Mouse (Mus musculus) kidney, postnatal 36 days (tissue): Measurements from ENCODE around the gene Rpl36a.

ENCODE experiments used
- DNase-seq, 2 experiments: peaks; one replicate each; pipeline ENCODE4 v3.0.0; 2021 to 2022; ENCODE audit warnings: mixed read lengths in 2 of 2

Gene Rpl36a

DNA sequence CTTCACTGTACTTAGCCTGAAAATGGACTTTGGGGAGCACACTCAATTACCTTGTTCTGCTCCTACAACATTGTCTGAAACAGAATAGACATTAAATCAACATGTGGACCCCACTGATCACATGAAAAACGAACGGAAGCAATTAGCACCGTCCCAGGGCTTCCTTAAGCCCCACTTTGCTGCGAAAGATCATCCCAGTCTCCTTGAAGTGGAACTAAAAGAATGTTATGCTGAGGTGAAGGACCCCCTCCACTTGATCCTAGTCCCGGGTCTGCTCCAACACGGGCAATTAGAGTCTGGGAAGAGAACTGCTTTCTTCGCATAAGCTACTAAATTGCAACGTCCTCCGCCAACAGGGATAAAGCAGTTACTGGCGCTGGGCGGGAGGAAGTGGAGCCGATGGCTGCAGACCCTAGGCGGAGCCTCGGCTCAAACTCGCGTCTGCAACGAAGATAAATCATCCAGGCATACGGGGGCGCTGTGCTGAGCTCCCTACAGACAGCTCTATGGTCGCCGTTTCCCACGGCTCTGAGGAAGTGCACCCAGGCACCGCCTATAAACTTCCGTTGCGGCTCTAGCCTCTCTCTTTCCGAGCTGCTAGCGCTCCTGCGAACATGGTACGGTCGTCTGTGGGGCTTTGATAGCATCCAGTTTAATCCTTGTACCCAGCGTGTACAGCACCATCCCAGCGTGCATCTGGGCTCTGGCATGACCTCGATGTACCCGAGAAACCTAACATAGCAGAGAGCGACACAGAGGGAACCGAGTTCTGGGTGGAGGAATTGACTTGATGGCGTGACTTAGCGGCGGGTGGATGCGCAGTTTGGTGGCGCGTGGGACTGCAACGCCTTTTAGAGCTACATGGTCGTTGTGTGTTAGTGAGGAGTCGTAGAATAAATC, at the start of gene Rpl36a:
Gene Rpl36a (plus strand): TSS at position 552 of the 900 bp plus-strand sequence.
- DNase-seq: peak; percentile 93

DNA sequence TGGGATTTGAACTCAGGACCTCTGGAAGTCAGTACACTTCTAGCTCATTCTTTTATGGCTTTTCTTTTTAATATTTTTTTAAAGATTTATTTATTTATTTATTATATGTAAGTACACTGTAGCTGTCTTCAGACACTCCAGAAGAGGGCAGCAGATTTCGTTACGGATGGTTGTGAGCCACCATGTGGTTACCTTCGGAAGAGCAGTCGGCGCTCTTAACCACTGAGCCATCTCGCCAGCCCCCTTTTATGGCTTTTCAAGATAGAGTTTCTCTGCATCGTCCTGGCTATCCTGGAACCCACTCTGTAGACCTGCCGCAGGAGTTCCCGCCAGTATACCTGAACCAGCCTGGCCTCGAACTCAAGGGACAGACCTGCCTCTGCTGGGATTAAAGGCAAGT, 45.7 kb upstream of the Rpl36a start:
- peak in 1 of 2 experiments; percentile 1 for DNase-seq

DNA sequence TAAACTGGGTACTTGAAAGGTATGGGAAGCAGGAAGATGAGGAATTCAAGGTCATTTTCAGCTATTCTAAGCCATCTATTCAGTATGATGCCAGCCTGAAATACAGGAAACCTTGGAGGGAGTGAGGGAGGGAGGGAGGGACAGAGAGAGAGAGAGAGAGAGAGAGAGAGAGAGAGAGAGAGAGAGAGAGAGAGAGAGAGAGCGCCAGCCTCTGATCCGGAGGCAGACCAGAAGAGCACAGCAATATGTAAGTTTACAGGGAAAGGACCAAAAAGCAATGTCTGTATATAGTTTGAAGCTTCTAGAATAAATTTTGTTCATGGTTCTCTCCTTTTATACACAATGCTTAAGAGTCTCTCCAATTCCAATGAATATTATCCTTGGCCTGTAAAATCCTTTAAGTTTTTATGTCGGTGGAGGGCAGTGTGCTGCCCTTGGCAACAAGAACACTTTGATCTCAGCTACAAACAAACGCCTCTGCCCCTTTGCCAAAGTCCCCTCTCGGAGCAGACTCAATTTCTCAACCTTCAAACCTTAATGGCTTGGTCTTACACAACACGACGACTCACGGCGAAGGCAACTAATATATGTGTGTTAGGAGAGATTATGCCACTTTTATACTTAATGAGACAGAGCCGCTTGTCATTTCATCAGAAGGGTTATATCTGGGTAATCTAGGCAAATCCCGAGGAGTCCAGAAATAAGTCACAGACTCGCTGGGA, 44.9 kb upstream of the Rpl36a start:
- DNase-seq: peak; percentile 23 to 41

DNA sequence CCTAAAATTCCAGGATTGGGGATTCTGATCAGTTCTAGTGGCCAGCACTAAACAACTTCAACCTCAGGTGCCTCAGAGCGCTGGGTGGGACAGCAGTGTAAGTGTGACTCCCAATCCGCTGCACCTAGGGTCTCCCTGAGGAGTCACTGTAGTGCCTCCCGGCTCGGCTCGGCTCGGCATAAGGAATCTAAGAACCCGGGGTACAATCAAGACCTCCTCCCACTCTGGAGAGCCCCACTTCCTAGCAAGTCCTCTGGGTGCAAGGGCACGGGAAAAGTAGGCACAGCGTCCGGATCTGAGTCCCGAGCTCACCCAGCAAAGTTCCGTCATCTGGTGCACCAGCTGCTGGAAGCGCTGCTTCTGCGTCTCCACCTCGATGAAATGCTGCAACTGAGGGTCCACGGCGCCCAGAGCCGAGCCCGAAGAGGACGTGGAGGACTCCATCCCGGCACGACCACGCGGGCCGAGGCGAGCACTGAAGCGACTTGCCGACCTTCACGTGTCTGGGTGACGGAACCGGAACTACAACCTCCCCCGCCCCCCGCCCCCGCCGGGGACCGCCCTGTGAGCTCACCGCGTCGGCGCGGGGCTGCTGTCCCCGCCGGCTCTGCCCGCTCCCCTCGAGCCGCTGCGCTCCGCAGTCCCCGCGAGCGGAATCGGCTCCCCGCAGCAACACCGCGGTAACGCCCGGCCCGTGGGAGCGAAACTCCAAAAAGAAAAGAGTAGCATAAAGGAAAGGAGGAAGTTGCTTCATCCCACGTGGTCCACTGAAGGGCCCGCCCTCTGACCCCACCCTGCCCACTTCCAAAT, 44.1 kb upstream of the Rpl36a start, which contains the start of gene Timm8a1:
Gene Timm8a1 (minus strand): TSS at position 721 of the 810 bp plus-strand sequence.
- peak; percentile 37 to 74 for DNase-seq

DNA sequence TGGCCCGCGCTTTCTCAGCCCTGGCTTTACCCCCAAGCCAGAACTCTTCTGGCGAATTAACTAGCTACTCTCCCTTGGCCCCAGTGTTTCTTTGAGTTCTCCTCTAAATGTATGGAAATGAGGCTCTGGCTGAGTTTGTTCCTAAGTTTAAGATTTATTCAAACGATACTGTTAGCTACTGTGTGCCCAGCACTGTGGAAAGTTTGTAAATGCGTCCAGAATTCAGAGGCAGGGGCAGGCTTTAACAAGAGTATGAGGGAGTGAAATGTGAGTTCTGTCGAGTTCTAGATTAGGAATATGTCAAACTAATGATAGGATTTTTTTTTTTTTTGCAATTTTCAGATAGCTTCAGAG, 43.5 kb upstream of the Rpl36a start:
- DNase-seq: no peak

DNA sequence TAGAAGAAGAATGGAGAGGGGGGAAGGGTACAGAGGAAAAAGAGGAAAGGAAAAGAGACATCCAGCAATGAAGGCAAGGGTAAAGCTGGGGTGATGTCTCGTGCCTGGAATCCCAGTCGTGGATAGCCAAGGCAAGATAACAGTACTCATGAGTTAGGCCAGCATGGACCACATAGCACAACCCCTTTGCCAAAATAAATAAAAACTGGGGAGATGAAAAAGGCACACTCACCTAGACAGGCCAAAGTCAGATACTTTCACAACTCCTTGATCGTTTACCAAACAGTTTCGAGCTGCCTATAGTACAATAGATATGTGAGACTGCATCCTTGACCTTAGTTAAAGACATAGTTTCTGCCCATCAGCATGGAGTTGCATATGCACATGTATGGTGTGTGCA, 38.1 kb upstream of the Rpl36a start:
- DNase-seq: no peak

DNA sequence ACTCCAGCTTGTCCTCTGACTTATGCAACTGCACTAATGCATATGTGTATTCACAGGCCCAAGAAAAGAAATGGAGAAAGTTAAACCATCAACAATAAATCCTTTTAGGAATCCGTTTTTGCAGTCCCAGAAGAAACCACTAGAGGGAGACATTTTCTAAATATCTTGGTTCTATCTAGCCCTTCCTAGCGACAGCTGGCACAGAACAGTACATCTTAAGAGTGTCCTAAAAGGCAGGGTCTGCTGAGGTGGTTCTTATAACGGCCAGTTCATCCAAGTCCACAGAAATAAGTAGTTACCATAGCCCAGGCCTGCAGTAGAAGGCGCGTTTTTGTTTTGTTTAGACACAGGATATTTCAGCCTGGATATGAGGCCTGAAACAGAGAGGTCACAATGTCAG, 34.6 kb upstream of the Rpl36a start:
- peak; percentile 4 to 29 for DNase-seq

DNA sequence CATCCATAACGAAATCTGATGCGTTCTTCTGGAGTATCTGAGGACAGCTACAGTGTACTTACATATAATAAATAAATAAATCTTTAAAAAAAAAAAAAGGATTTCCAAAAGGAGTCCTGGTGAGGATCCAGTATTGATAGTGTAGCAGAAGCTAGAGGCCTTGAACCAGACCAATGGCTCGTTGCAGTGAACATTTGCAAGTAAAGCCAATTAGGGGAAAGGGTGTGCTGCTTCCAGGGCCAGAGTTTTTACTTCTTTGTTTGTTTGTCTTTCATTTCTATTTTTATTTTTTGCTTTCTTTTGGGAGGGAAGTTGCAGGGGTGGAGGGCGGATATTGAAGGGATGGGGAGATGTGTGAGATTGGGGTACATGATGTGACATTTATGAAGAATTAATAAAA, 32.1 kb upstream of the Rpl36a start:
- DNase-seq: no peak

DNA sequence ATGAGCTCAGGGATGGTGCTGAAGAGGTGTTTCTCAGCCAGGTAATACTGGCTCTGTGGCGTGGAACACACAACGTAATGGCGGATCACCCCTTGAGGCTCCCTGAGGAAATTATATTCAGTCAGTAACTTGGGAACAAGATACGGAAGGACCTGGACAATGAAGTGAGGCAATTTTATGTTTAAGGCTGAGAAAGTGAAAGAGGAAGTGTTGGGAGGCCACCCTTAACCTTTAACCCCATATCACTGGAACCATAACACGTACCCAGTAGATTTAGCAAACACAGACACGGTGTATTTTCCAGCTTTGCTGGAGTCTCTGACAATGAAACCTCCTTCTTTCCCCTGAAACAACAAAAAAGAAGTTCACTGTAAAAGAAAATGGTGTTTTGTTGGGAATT, 31.0 kb upstream of the Rpl36a start:
- DNase-seq: no peak

DNA sequence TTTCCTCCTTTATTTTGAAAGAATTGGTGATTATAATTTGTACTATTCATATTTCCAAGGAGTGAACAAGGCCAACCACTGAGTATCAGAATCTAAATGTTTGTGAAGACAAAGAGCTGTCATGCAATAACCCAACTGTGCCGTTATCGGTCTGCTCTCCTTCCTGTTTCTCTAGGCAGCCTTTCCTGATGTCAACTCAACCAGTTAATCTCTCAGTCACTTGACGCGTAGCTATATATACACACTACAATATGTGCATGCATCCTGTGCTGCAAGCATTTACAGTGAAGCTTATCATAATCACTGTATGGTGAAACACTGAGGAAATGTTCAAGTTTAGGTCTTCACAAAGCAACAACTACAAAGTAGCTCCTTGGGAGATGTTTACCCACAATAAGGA, 21.1 kb upstream of the Rpl36a start:
- no peak for DNase-seq

DNA sequence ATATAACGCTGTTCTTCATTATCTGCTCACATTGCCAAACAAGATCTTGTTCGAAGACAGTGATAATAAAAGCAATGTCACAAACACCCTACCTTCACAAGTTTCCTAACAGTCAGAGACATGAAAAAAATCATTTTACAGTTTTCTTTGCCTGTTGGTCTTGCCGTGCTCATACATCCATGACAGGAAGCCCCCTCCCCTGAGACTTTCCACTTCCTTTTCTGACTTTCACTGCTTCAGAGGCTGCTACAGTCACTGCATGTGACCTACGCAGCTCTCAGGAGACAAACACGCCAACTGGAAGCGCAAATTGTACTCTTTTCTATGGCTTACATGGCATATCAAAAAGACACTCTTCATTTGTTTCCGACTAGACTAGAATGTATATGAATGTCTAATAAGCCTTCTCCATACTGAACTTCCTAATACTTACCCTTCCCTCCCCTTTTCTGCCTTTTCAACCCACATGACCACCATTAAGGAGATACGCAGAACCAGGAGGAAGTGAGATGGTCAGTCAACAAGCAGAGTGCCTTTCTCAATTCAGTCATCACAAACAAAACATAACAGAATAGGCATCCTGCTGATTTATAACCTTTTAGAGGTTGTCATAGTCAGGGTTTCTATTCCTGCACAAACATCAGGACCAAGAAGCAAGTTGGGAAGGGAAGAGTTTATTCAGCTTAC, 18.8 kb upstream of the Rpl36a start:
- no peak for DNase-seq

DNA sequence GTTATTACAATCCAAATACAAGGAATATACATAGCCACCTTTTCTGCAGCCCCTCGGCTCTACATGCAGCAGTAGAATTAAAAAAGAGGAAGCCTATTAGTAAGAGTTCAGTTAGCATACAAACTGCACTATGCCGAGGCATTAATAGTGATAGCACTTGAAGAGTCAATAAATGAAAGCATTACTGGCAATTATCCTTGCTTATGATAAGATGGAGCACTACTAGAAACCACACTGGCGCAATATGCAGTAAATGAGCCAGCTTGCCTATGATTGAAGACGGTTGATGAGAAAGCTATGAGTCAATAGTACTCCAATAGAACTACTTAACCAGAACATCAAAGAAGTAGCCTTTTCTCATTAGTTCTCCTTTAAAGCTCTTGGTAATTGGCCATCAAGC, 7.6 kb upstream of the Rpl36a start:
- DNase-seq: no peak

DNA sequence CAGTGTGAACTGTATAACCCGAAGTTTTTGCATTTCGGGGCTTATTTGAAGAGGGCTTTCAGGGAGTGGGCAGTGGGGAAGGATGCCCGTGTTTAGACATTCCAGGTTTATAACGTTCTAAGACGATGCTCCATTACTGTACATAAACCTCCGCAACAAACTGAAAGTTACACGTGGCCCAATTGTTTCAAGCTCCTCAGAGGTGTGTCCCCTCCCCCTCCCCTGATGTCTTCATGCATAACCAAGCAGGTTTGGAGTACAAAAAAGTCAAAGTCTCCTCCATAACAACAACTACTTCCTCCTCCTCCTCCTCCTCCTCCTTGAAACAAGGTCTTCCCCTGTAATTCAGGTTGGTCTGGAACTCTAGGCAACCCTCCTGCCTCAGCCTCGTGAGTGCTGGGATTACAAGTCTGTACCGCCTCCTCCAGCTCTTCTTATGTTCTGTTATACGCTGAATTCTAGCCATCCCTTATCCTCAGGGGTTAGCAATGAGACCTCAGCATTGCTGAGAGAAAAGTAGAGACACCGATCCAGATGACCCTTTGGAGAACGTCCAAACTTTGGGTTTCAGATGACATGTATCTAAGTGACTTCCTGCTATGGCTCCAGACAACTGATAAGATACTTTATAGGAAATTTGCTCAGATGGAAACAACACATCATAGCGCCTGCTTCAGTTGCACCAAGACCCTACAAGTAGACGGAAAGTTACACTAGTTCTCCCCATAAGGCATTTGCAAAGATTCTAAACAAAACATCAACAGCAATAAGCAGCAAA, 4.7 kb upstream of the Rpl36a start:
- DNase-seq: no peak

DNA sequence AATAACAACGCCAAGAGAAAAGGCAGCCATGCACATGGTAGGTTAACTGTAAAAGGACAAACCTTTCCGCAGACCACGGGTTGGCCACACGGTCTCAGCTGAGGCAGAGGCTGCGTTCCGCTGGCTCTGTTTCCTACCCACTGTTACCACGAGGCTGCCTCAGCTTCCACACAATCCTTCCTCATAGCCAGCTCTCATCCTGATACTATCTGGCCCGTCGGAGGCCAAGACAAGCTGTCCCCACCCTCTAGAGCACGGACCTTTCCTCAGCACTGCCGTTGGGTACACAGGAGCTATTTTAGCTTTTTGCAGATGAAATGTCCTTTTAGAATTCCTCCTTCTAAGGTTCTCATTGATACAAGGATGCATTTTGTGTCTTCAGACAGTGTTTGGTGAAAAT, 3.2 kb upstream of the Rpl36a start:
- DNase-seq: no peak

DNA sequence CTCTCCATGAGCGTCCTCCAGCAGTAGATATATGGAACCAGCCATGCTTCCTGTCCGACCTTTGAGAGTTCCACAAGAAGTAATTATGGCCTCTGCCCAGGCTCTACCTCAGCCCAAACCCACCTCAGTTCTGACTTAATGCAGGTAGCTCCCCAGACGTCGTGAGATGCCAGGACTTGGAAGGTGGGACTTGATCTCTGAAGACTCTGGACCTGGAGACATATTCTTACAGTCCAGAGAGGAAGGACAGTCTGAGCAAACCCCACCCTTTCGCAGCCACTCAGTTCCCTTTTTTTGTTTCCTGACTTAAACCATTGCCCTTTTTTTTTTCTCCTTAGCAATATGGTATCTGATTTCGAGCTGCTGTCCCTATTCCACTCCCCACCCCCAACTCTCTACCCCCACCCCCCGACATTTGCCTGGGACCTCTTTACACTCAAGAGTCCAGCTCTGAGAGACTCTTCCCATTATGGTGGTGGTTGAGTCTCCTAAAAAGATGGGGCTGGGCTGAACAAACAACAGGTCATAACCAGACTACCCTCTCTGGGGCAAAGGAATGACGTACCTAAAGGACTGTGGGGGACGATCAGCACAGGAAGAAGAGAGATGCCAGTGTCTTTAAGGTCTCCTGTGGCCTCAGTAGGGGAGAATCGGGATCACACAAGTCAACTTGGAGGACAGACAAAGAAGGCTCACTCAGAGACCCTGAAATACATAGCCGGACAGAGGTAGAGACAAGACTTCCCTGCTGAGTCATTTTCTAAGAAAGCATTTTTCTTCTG, 2.4 kb upstream of the Rpl36a start, which contains the start of gene Btk:
Gene Btk (minus strand): TSS at position 683 of the 782 bp plus-strand sequence.
- no peak for DNase-seq

DNA sequence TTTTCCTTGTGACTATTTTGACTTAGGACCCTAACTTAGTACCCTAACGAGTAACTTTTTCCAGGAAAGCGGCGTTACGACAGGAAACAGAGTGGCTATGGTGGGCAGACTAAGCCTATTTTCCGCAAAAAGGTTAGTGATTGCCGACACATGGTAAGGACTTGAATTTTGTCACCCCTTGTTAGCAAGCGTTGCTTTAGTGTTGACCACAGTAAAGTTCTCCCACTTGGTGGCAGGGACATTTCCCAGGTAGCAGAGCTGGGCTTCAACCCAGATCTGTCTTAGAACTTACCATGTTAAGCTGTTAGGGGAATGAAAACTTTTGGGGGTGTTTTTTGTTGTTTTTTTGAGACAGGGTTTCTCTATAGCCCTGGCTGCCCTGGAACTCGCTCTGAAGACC, 993 bp downstream of the Rpl36a start:
- no peak for DNase-seq

DNA sequence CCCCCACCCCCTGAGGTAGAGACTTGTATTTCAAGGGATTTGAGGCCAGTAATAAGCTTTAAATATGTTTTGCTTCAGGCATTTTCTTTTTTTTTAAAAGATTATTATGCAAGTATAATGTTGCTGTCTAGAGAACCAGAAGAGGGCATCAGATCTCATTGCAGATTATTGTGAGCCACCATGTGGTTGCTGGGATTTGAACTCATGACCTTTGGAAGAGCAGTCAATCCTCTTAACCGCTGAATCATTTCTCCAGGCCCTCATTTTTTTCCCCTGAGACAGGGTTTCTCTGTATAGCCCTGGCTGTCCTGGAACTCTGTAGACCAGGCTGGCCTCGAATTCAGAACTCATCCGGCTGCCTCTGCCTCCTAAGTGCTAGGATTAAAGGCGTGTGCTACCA, 2.8 kb downstream of the Rpl36a start:
- no peak for DNase-seq

DNA sequence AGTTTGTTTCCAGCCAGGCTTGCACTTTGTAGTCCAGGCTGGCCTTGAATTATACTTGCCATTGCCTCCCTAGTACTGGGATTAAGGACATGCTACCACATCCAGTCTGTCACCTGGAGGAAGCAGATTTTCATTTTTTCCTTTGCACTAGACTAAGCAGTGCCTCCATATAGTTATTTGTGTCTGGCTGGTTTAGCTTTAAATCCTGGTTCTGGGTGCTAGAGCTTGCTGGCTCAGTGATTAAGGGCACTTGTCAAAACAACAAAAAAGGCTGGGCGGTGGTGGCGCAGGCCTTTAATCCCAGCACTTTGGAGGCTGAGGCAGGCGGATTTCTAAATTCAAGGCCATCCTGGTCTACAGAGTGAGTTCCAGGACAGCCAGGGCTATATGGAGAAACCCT, 3.5 kb downstream of the Rpl36a start:
- no peak for DNase-seq

DNA sequence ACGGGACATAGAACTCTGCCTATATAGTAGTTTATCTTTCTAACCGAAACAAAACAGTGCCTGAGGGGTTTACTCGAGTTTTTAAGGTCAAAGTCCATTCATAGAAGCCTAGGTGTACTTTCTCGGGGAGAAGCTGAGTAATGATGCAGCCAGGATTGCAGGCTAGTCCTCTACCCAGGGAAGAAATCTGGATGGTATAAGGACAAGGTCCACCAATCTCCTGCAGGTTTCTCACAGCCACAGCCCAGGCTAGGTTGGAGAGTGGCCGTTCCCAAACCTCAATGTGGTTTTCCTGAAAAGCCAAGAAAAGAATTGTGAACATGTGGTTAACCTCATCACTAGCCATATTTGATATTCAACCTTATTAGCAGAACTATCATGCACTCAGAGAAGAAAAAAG, 4.4 kb downstream of the Rpl36a start:
- no peak for DNase-seq

DNA sequence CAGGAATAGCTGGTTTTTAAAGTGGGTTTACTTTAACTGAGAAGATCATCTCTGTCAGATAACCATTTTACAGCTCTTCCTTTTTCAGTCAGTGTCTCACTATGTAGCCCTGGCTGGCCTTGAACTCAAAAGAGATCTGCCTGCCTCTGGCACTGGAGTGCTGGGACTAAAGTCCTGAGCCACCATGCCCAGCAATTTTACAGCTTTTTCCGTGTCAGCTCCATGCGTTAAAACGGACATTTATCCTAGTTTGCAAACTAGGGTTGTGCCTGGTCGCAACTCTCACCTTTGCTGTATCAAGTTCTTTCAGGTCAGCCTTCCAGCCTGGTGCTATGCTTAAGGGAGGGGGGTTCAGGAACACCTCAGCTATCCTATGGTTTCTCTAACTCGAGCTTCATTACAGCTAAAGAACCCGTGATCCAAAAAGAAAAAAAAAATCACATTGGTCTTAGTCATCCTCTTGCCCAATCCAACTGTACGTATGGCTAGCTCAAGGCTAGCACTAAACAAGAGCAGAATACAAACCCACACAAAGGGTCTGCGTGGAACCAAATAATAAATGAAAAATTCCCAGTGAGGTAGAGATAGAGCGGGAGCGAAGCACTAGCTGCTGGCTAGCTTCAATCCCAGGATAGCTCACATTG, 14.6 kb downstream of the Rpl36a start:
- no peak for DNase-seq
